Mouse (Mus musculus): Measurements from ENCODE around the gene Gm5483. TPM values are rescaled to one million over a fixed set of nuclear protein-coding genes. Genes with fewer than 3 reads are reported as not detected.
"Not testable (repeated sequence)": the region's sequence is repeated elsewhere in the genome, so short reads cannot be mapped to it uniquely, and the experiment has no call there.

Gm5483 gene
- polyA plus RNA-seq, 1 experiment: not detected

DNA sequence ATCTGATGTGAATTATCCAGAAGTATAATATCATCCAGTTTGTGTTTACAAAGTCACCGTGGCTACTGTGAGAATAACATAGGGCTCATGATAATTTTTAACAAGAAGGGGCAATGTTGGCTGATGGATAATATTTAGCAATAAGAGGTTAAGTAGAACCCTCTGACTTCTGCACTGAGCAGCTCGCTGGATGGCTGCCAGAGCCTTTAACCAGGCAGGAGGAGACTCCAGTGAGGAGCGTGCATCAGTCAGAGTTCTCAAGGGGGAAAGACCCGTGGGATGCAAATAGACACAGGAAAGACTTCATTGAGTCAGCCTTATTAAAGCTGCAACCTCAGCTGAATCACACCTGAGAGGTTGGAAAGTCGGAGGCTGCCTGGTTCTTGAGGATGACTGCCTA is 19.8 kb downstream of the Gm5483 start:
- H3K4me3 ChIP-seq (ENCODE audit: control insufficient read depth, insufficient read depth, low read length): no peak overlapping the region
- no peak overlapping the region for H3K27ac ChIP-seq (ENCODE audit: control insufficient read depth, insufficient read depth, low read length)
- H3K4me1 ChIP-seq (replicated peaks; ENCODE audit: control insufficient read depth, insufficient read depth, low read length): no peaks in the 10 kb centered on the region
- WGBS: 89% methylated on average over 5 of the region's 5 CpGs
- TF ChIP-seq CTCF (IDR thresholded peaks at IDR 0.05; ENCODE audit: borderline replicate concordance, control insufficient read depth, extremely low read depth, insufficient read depth, low read length, poor library complexity): no peak
- TF ChIP-seq POLR2A (IDR thresholded peaks at IDR 0.05; ENCODE audit: control insufficient read depth, extremely low read depth, insufficient read depth, low read length, poor library complexity): no peak
- DNase-seq: no peak
- H3K27me3 ChIP-seq (ENCODE audit: control insufficient read depth, insufficient read depth, low read length): no peaks in the 10 kb centered on the region
- no peaks in the 10 kb centered on the region for H3K36me3 ChIP-seq (ENCODE audit: control insufficient read depth, insufficient read depth, low read length)

GRCm38 (mm10) chr16:36205684-36206083 is 21.7 kb downstream of the Gm5483 start:
- not testable (repeated sequence) for DNase-seq; H3K27ac ChIP-seq (ENCODE audit: control insufficient read depth, insufficient read depth, low read length); H3K4me1 ChIP-seq (replicated peaks; ENCODE audit: control insufficient read depth, insufficient read depth, low read length); H3K4me3 ChIP-seq (ENCODE audit: control insufficient read depth, insufficient read depth, low read length); H3K36me3 ChIP-seq (ENCODE audit: control insufficient read depth, insufficient read depth, low read length); H3K27me3 ChIP-seq (ENCODE audit: control insufficient read depth, insufficient read depth, low read length)
- WGBS: 77% methylated on average over 2 of the region's 2 CpGs

- Histone ChIP-seq H3K27me3 (ENCODE audit: control insufficient read depth, insufficient read depth, low read length) (no peaks in the 10 kb centered on the region), H3K36me3 (ENCODE audit: control insufficient read depth, insufficient read depth, low read length) (no peaks in the 10 kb centered on the region), H3K4me1 (replicated peaks; ENCODE audit: control insufficient read depth, insufficient read depth, low read length) (no peaks in the 10 kb centered on the region), H3K4me3 (ENCODE audit: control insufficient read depth, insufficient read depth, low read length) (no peak within 1 kb of the TSS), H3K27ac (ENCODE audit: control insufficient read depth, insufficient read depth, low read length) (no peak within 1 kb of the TSS)
- no peak for DNase-seq
- TF ChIP-seq CTCF (IDR thresholded peaks at IDR 0.05; ENCODE audit: borderline replicate concordance, control insufficient read depth, extremely low read depth, insufficient read depth, low read length, poor library complexity): no peak
- TF ChIP-seq POLR2A (IDR thresholded peaks at IDR 0.05; ENCODE audit: control insufficient read depth, extremely low read depth, insufficient read depth, low read length, poor library complexity): no peak
- 84% methylated on average over 2 of the region's 2 CpGs for WGBS
Measured at GRCm38 (mm10) chr16:36209967-36210453, 26.0 kb downstream of the Gm5483 start, which contains the start of gene Gm5416. TSS of gene Gm5416 (plus strand) at chr16:36210403.

GRCm38 (mm10) chr16:36221168-36221567 is 37.2 kb downstream of the Gm5483 start, which contains the start of gene 2010005H15Rik:
TSS of gene 2010005H15Rik (plus strand) at chr16:36221468.
- not testable (repeated sequence) for H3K4me1 ChIP-seq (replicated peaks; ENCODE audit: control insufficient read depth, insufficient read depth, low read length); H3K4me3 ChIP-seq (ENCODE audit: control insufficient read depth, insufficient read depth, low read length); H3K27me3 ChIP-seq (ENCODE audit: control insufficient read depth, insufficient read depth, low read length); H3K36me3 ChIP-seq (ENCODE audit: control insufficient read depth, insufficient read depth, low read length); DNase-seq; H3K27ac ChIP-seq (ENCODE audit: control insufficient read depth, insufficient read depth, low read length)
- 94% methylated on average over 7 of the region's 7 CpGs for WGBS

Other genes with a start within 250 kb of the Gm5483 start
- 13.5 and 14.8 TPM in 2 replicates for gene Parp9, start 245.7 kb upstream of the Gm5483 start, polyA plus RNA-seq (2012; rRNA removed)
- 20.6 and 20.9 TPM in 2 replicates for gene Dtx3l, start 245.1 kb upstream of the Gm5483 start, polyA plus RNA-seq (2012; rRNA removed)
- gene Kpna1, start 205.5 kb upstream of the Gm5483 start, polyA plus RNA-seq (2012; rRNA removed): 9.4 and 10.3 TPM in 2 replicates
- gene Wdr5b, start 143.0 kb upstream of the Gm5483 start, polyA plus RNA-seq (2012; rRNA removed): 3.2 and 3.6 TPM in 2 replicates
- 25.3 and 34.7 TPM in 2 replicates for gene Fam162a, start 112.6 kb upstream of the Gm5483 start, polyA plus RNA-seq (2012; rRNA removed)
- gene Ccdc58, start 112.5 kb upstream of the Gm5483 start, polyA plus RNA-seq (2012; rRNA removed): 7.2 and 7.6 TPM in 2 replicates
- gene Csta1, start 53.0 kb upstream of the Gm5483 start, polyA plus RNA-seq (2012; rRNA removed): not detected in 2 replicates
- gene Stfa2l1, start 27.4 kb upstream of the Gm5483 start, polyA plus RNA-seq (2012; rRNA removed): not detected in 2 replicates
- gene Gm5416, start 26.2 kb downstream of the Gm5483 start, polyA plus RNA-seq (2012; rRNA removed): not detected in 2 replicates
- 0.31 TPM in 1 of 2 replicates, not detected in the other for gene 2010005H15Rik, start 37.3 kb downstream of the Gm5483 start, polyA plus RNA-seq (2012; rRNA removed)
- gene Stfa1, start 92.7 kb downstream of the Gm5483 start, polyA plus RNA-seq (2012; rRNA removed): not detected in 2 replicates
- gene BC117090, start 150.1 kb downstream of the Gm5483 start, polyA plus RNA-seq (2012; rRNA removed): not detected in 2 replicates
- gene BC100530, start 183.5 kb downstream of the Gm5483 start, polyA plus RNA-seq (2012; rRNA removed): not detected in 2 replicates
- gene Stfa2, start 224.2 kb downstream of the Gm5483 start, polyA plus RNA-seq (2012; rRNA removed): not detected in 2 replicates